In genomic region chr9:106159784-106160301, GRCm38 (mm10) we compare ENCODE assay signal across 8 mouse cellular contexts. TPM values are rescaled to one million over a fixed set of nuclear protein-coding genes. Genes with fewer than 3 reads are reported as not detected.
A peak's percentile ranks its signal among the peaks of the same experiment; 100 is the strongest.
DNase-seq lines count a peak whose midpoint lies in the region; ATAC-seq and TF ChIP-seq lines count a peak whose summit lies in the region.

No protein-coding gene starts in this region.

- peak overlapping the region; percentile 58 for H3K9ac ChIP-seq in lung, embryonic 15.5 days

- no peaks in the 10 kb centered on the region for H3K9me3 ChIP-seq in hindbrain, embryonic 10.5 days
- no peaks in the 10 kb centered on the region for H3K9me3 ChIP-seq in lung, embryonic 15.5 days

- H3K4me2 ChIP-seq in lung, embryonic 15.5 days: peak overlapping the region; percentile 67

- no peaks in the 10 kb centered on the region for H3K27me3 ChIP-seq in hindbrain, embryonic 10.5 days (ENCODE audit: insufficient read depth, poor library complexity, severe bottlenecking)
- H3K27me3 ChIP-seq in lung, embryonic 15.5 days: 0 out of 2 replicates have a peak, but pooled peaks cover 3% of the 10 kb centered on the region

- DNase-seq in Muller cell, postnatal 12 days (ENCODE audit: inconsistent ontology term): peak; percentile 92
- peak; percentile 98 for DNase-seq in cerebellum, adult 9-10 months
- peak; percentile 92 for DNase-seq in hindbrain, embryonic 10.5 days (ENCODE audit: low spot score)
- DNase-seq in layer of hippocampus, adult 9-10 months (ENCODE audit: low spot score): peak; percentile 94
- peak; percentile 57 to 74 for DNase-seq in thymus, adult 18-20 months

- 2% methylated on average over 24 of the region's 24 CpGs for WGBS in hindbrain, embryonic 10.5 days
- under 1% methylated on average over 24 of the region's 24 CpGs for WGBS in lung, embryonic 15.5 days
- under 1% methylated on average over 24 of the region's 24 CpGs for WGBS in olfactory bulb, adult 2 months

- H3K27ac ChIP-seq in hindbrain, embryonic 10.5 days: peak overlapping the region; percentile 98
- peak overlapping the region; percentile 96 for H3K27ac ChIP-seq in lung, embryonic 15.5 days
- H3K27ac ChIP-seq in olfactory bulb, adult 2 months (ENCODE audit: insufficient read depth, low read depth, low read length): peak overlapping the region; percentile 99

- TF ChIP-seq POLR2A in olfactory bulb, adult 2 months (IDR thresholded peaks at IDR 0.05; ENCODE audit: insufficient read depth, low read depth, low read length): 0 out of 2 replicates have a peak, but pooled peaks have one; percentile 30

- peak; percentile 94 for ATAC-seq in frontal cortex, adult (ENCODE audit: low TSS enrichment)
- ATAC-seq in lung, embryonic 15.5 days (ENCODE audit: borderline replicate concordance, extremely low read depth, low FRiP score, low TSS enrichment): peak; percentile 76; the same call in 1 of the 2 replicates

- H3K4me3 ChIP-seq in hindbrain, embryonic 10.5 days: peak overlapping the region; percentile 69
- H3K4me3 ChIP-seq in lung, embryonic 15.5 days: peak overlapping the region; percentile 68
- H3K4me3 ChIP-seq in olfactory bulb, adult 2 months (ENCODE audit: insufficient read depth, low read depth, low read length): peak overlapping the region; percentile 79

- no peak for TF ChIP-seq CTCF in olfactory bulb, adult 2 months (IDR thresholded peaks at IDR 0.05; ENCODE audit: insufficient read depth, low read depth, low read length)

- H3K36me3 ChIP-seq in hindbrain, embryonic 10.5 days: 0 out of 2 replicates have a peak, but pooled peaks cover under 1% of the 10 kb centered on the region
- H3K36me3 ChIP-seq in lung, embryonic 15.5 days: no peaks in the 10 kb centered on the region

- H3K4me1 ChIP-seq in hindbrain, embryonic 10.5 days (replicated peaks): peaks cover 31% of the 10 kb centered on the region
- H3K4me1 ChIP-seq in lung, embryonic 15.5 days: no peaks in the 10 kb centered on the region; the same call in 1 of the 2 replicates
- no peaks in the 10 kb centered on the region for H3K4me1 ChIP-seq in olfactory bulb, adult 2 months (ENCODE audit: control insufficient read depth, insufficient read depth, low read length)

RNA-seq across cellular contexts. Expression of gene Glyctk, which starts 1.9 kb away (rescaled TPM):
- 2.9 and 4.5 TPM in 2 replicates for polyA plus RNA-seq in hindbrain, embryonic 10.5 days (2016; fragmentation: Nextera tagmentation; extraction: Ambion mirVana)
- polyA plus RNA-seq in lung, embryonic 15.5 days (2015; fragmentation: Nextera tagmentation; extraction: Ambion mirVana): 1.4 and 1.7 TPM in 2 replicates
- polyA plus RNA-seq in olfactory bulb, adult 2 months (2012; ENCODE audit: insufficient read depth, insufficient read length, low replicate concordance, missing spikeins): not detected in 2 replicates

RNA-seq across cellular contexts. Expression of gene Wdr82, which starts 10.9 kb away (rescaled TPM):
- polyA plus RNA-seq in hindbrain, embryonic 10.5 days (2016; fragmentation: Nextera tagmentation; extraction: Ambion mirVana): 25.8 and 29.9 TPM in 2 replicates
- 22.3 and 24.0 TPM in 2 replicates for polyA plus RNA-seq in lung, embryonic 15.5 days (2015; fragmentation: Nextera tagmentation; extraction: Ambion mirVana)
- polyA plus RNA-seq in olfactory bulb, adult 2 months (2012; ENCODE audit: insufficient read depth, insufficient read length, low replicate concordance, missing spikeins): not detected in 2 replicates

RNA-seq across cellular contexts. Expression of gene Ppm1m, which starts 39.7 kb away (rescaled TPM):
- 47.3 and 48.6 TPM in 2 replicates for polyA plus RNA-seq in hindbrain, embryonic 10.5 days (2016; fragmentation: Nextera tagmentation; extraction: Ambion mirVana)
- polyA plus RNA-seq in lung, embryonic 15.5 days (2015; fragmentation: Nextera tagmentation; extraction: Ambion mirVana): 60.4 and 62.8 TPM in 2 replicates
- polyA plus RNA-seq in olfactory bulb, adult 2 months (2012; ENCODE audit: insufficient read depth, insufficient read length, low replicate concordance, missing spikeins): not detected in 2 replicates

RNA-seq across cellular contexts. Expression of gene Twf2, which starts 43.1 kb away (rescaled TPM):
- 65.9 and 71.3 TPM in 2 replicates for polyA plus RNA-seq in hindbrain, embryonic 10.5 days (2016; fragmentation: Nextera tagmentation; extraction: Ambion mirVana)
- 73.7 and 76.4 TPM in 2 replicates for polyA plus RNA-seq in lung, embryonic 15.5 days (2015; fragmentation: Nextera tagmentation; extraction: Ambion mirVana)
- polyA plus RNA-seq in olfactory bulb, adult 2 months (2012; ENCODE audit: insufficient read depth, insufficient read length, low replicate concordance, missing spikeins): not detected in 2 replicates

Comparison
In these comparisons a context has a peak if more than half of its experiments do, and no peak if none do; other contexts are left out.
1. Peak in every context shown above with its lines: DNase-seq, ATAC-seq, H3K4me3 ChIP-seq and H3K27ac ChIP-seq.
2. RNA of gene Ppm1m, which starts 39.7 kb away (polyA plus RNA-seq): 60.4 to 62.8 TPM in lung, embryonic 15.5 days and 47.3 to 48.6 TPM in hindbrain, embryonic 10.5 days; not detected in olfactory bulb, adult 2 months; every median in the first group is over 10 times any median in the second.